Mouse (Mus musculus) lung, embryonic 14.5 days (tissue): ENCODE measurements around the gene Ctnnd1. TPM values are rescaled to one million over a fixed set of nuclear protein-coding genes. Genes with fewer than 3 reads are reported as not detected.

ENCODE experiments used
- ATAC-seq: fragments of 200-750 bp; cut with Nextera tagmentation; 2 replicates; pipeline ENCODE4 v1.8.0; 2017; ENCODE audit warnings: mild to moderate bottlenecking, moderate TSS enrichment, moderate library complexity; ENCODE audit not compliant: insufficient read depth
- DNase-seq: peaks from one replicate; pipeline ENCODE4 v3.0.0-alpha.2; 2015
- H3K27ac ChIP-seq: fragments of 300-500 bp; sonication (generic); 2 replicates; pipeline ENCODE4 v1.5.1; 2014; ENCODE audit warnings: low read depth, mild to moderate bottlenecking, moderate library complexity
- H3K27me3 ChIP-seq: fragments of 300-500 bp; sonication (generic); 2 replicates; pipeline ENCODE4 v1.6.1; 2014; ENCODE audit warnings: low read length, control low read depth; ENCODE audit not compliant: insufficient read depth
- H3K36me3 ChIP-seq: fragments of 300-500 bp; sonication (generic); 2 replicates; pipeline ENCODE4 v1.6.1; 2014; ENCODE audit warnings: control low read depth; ENCODE audit not compliant: insufficient read depth
- H3K4me1 ChIP-seq: fragments of 300-500 bp; sonication (generic); 2 replicates; pipeline ENCODE4 v1.6.1; 2014; ENCODE audit warnings: antibody characterized with exemption, control low read depth; ENCODE audit not compliant: insufficient read depth
- H3K4me2 ChIP-seq: fragments of 300-500 bp; sonication (generic); 2 replicates; pipeline ENCODE4 v1.6.1; 2014; ENCODE audit warnings: mild to moderate bottlenecking
- H3K4me3 ChIP-seq: fragments of 300-500 bp; sonication (generic); 2 replicates; pipeline ENCODE4 v1.5.1; 2014; ENCODE audit warnings: low read depth, low read length
- H3K9ac ChIP-seq: fragments of 300-500 bp; sonication (generic); 2 replicates; pipeline ENCODE4 v1.6.1; 2014
- H3K9me3 ChIP-seq: fragments of 300-500 bp; sonication (generic); 2 replicates; pipeline ENCODE4 v1.6.1; 2016; ENCODE audit warnings: low read depth, low read length, control low read depth
- CTCF ChIP-seq: IDR thresholded peaks from 2 replicates; pipeline ENCODE4 v1.5.1; 2016; ENCODE audit warnings: antibody characterized with exemption, low read depth
- WGBS: fragments of 180-500 bp; shearing (Covaris S2); extraction: QIAGEN DNeasy Blood & Tissue Kit; methylation state at CpG from one replicate; pipeline ENCODE4 v1.1.7; 2014; 5-methylcytosine and 5-hydroxymethylcytosine counted together
- polyA plus RNA-seq: library from polyadenylated mRNA; unstranded; fragments of >200 nt; fragmentation: Nextera tagmentation; extraction: Ambion mirVana; gene quantifications from 2 replicates; pipeline ENCODE4 v1.2.1, GENCODE M21; 2014

Gene Ctnnd1
- polyA plus RNA-seq, result 59.9 and 63.3 TPM in 2 replicates

DNA sequence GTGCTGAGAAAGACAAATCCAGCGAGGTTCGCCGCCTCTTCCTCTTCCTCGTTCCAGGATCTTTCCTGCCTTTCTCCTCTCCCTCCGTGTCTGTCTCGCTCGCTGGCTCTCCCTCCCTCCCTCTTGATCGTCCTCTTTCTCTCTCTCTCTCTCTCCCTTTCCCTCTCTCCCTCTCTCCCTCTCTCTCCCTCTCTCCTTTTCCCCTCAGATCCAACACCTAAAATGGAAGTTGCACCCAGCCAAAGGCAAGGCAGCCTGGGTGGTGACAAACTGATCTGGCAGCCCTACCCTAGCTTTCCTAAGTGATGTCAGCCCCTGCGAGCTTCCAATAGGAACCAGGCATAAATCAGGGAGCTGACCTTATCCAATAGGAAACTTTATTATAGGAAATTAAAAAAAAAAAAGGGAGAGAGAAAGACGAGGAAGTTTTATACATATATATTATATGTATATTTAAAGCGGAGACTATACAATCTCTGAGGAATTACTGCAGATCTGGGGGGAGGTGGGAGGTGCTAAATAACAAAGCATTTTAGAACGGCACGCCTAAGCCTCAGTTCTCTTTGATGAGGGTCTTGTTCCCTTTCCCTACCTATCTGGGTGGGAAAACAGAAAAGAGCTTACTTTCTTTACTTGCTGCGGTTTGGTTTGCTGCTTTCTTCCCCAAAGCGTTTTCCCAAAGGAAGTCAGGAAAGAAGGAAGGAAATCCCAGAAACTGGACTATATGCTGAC, at the start of gene Ctnnd1:
Gene Ctnnd1 (minus strand): TSS at position 302 of the 732 bp plus-strand sequence.
- Histone ChIP-seq H3K9me3 (no peaks in the 10 kb centered on the region), H3K9ac (peak within 1 kb of the TSS; percentile 85), H3K27ac (peak within 1 kb of the TSS; percentile 99), H3K27me3 (no peaks in the 10 kb centered on the region), H3K4me1 (no peaks in the 10 kb centered on the region; the same call in 1 of the 2 replicates), H3K4me3 (peak within 1 kb of the TSS; percentile 60), H3K4me2 (peak within 1 kb of the TSS; percentile 61), H3K36me3 (no peaks in the 10 kb centered on the region)
- DNase-seq, result peak; percentile 95
- under 1% methylated on average over 15 of the region's 15 CpGs for WGBS
- no peak for TF ChIP-seq CTCF
- ATAC-seq, result peak; percentile 98

GRCm38 (mm10) chr2:84695007-84695695, 44.6 kb upstream of the Ctnnd1 start:
- H3K36me3 ChIP-seq, result peaks cover 79% of the 10 kb centered on the region
- no peaks in the 10 kb centered on the region for H3K27me3 ChIP-seq
- ATAC-seq (peak; percentile 76), DNase-seq (peak; percentile 80)
- 76% methylated on average over 5 of the region's 5 CpGs for WGBS
- no peaks in the 10 kb centered on the region for H3K9me3 ChIP-seq
- no peak overlapping the region for H3K4me3 ChIP-seq
- no peak for TF ChIP-seq CTCF
- H3K27ac ChIP-seq, result no peak overlapping the region
- no peak overlapping the region for H3K9ac ChIP-seq
- no peaks in the 10 kb centered on the region for H3K4me1 ChIP-seq
- no peak overlapping the region for H3K4me2 ChIP-seq

GRCm38 (mm10) chr2:84690050-84690449, 39.5 kb upstream of the Ctnnd1 start:
- Histone ChIP-seq H3K9ac (no peak overlapping the region), H3K36me3 (peaks cover 93% of the 10 kb centered on the region), H3K4me1 (no peaks in the 10 kb centered on the region), H3K4me3 (no peak overlapping the region), H3K9me3 (no peaks in the 10 kb centered on the region), H3K4me2 (no peak overlapping the region), H3K27me3 (no peaks in the 10 kb centered on the region), H3K27ac (no peak overlapping the region)
- 90% methylated on average over 12 of the region's 12 CpGs for whole genome bisulfite sequencing
- DNase-seq, result no peak
- no peak for ATAC-seq
- no peak for TF ChIP-seq CTCF

DNA sequence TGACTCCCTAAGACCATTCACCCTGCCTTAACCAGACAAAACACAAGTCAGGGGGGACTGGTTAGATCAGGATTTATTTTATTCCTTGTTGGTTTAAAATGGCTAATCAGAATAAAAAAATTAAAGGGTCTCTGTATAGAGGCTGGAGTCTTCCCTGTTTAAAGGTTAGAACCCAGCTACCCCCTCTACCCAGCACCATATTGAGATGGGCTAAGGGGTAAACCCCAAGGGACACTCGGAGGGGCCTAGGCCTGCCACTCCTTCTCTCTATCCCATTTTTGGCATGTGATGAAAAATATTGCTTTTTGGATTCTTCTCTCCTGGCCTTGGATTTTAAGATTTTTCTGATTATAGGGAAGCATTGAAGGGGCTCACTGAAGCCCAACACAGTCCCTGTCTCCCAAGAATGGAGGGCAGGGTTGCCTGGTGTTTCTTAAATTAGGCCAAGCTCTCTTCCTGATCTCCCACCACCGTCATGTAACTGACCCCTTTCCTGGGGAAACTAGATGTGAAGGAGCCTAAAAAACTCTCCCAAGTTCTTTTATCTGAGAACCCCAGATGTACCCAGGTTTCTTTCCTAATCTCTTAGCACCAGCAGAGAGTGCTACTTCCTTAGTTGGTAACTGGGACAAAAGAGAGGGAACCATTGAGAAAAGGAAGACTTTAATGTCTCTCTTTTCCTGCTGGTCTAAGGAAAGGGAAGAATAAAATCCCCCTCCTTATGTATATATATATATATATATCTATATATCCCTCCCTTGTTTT, 37.7 kb upstream of the Ctnnd1 start:
- TF ChIP-seq CTCF, result no peak
- WGBS, result 83% methylated on average over 2 of the region's 2 CpGs
- no peak for DNase-seq
- Histone ChIP-seq H3K36me3 (peaks cover 87% of the 10 kb centered on the region), H3K9ac (no peak overlapping the region), H3K4me2 (no peak overlapping the region), H3K4me1 (no peaks in the 10 kb centered on the region), H3K9me3 (no peaks in the 10 kb centered on the region), H3K4me3 (no peak overlapping the region), H3K27me3 (no peaks in the 10 kb centered on the region), H3K27ac (no peak overlapping the region)
- no peak for ATAC-seq

GRCm38 (mm10) chr2:84682605-84683183, 32.1 kb upstream of the Ctnnd1 start:
- DNase-seq (no peak), ATAC-seq (no peak)
- no peak for TF ChIP-seq CTCF
- Histone ChIP-seq H3K27ac (no peak overlapping the region), H3K27me3 (no peaks in the 10 kb centered on the region), H3K36me3 (peaks cover 50% of the 10 kb centered on the region), H3K4me1 (no peaks in the 10 kb centered on the region), H3K4me2 (no peak overlapping the region), H3K4me3 (no peak overlapping the region), H3K9me3 (no peaks in the 10 kb centered on the region), H3K9ac (no peak overlapping the region)
- 71% methylated on average over 6 of the region's 6 CpGs for WGBS

GRCm38 (mm10) chr2:84679016-84679415, 28.5 kb upstream of the Ctnnd1 start, which contains the start of gene Tmx2:
Gene Tmx2 (minus strand): TSS chr2:84679140.
- ATAC-seq (no peak), DNase-seq (no peak)
- Histone ChIP-seq H3K4me1 (peaks cover 6% of the 10 kb centered on the region; the same call in 1 of the 2 replicates), H3K36me3 (peaks cover 41% of the 10 kb centered on the region), H3K4me2 (peak within 1 kb of the TSS; percentile 67), H3K27ac (0 out of 2 replicates have a peak within 1 kb of the TSS, but pooled peaks have one; percentile 76), H3K4me3 (peak within 1 kb of the TSS; percentile 85), H3K27me3 (no peaks in the 10 kb centered on the region), H3K9me3 (no peaks in the 10 kb centered on the region), H3K9ac (peak within 1 kb of the TSS; percentile 79)
- 12% methylated on average over 8 of the region's 8 CpGs for WGBS
- no peak for TF ChIP-seq CTCF
